ENCODE assay signal across 19 mouse cellular contexts in the genomic region with DNA sequence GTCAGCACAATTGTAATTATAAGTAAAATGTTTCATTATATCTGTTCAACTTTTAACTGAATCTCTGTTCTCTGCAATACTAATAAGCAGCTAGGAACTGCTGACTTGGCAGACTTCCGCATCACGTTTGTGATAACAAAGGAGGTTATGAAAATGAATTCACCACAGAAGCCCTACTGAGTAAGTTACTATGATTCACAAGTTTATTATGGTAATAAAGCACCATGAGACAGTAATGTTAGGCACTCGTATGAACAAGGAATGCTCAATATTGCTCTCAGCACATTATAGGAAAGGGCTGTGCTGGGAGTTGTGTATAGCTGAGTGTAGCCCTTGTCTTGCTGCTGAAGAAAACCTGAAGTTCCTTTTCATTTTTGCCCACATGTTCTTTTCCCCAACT.
"Had no signal": no experiment of that assay in that cellular context is flagged by ENCODE, and none has a peak within 500 bp of the region (broad histone marks: within the 10 kb centered on the region; RNA-seq: fewer than 3 reads in every experiment).

No protein-coding gene starts in this region.

- ATAC-seq: liver, embryonic 12.5 days; midbrain, embryonic 15.5 days had no signal

- H3K4me2 ChIP-seq: limb, embryonic 13.5 days; liver, embryonic 12.5 days; liver, embryonic 15.5 days; lung, embryonic 15.5 days; midbrain, embryonic 11.5 days; midbrain, embryonic 15.5 days had no signal

- H3K4me1 ChIP-seq: limb, embryonic 10.5 days; limb, embryonic 13.5 days; liver, embryonic 12.5 days; liver, embryonic 15.5 days; lung, embryonic 15.5 days; megakaryocyte, embryonic 14.5 days; midbrain, embryonic 15.5 days had no signal

- H3K9ac ChIP-seq: limb, embryonic 13.5 days; liver, embryonic 12.5 days; liver, embryonic 15.5 days; lung, embryonic 15.5 days; midbrain, embryonic 15.5 days had no signal

- H3K4me3 ChIP-seq: layer of hippocampus, adult 2 months; limb, embryonic 10.5 days; limb, embryonic 13.5 days; liver, embryonic 12.5 days; liver, embryonic 15.5 days; lung, embryonic 15.5 days; megakaryocyte, embryonic 14.5 days; midbrain, embryonic 15.5 days had no signal

- H3K9me3 ChIP-seq: limb, embryonic 10.5 days; limb, embryonic 13.5 days; liver, embryonic 12.5 days; liver, embryonic 15.5 days; lung, embryonic 15.5 days; megakaryocyte, embryonic 14.5 days; midbrain, embryonic 15.5 days had no signal

- H3K36me3 ChIP-seq: limb, embryonic 10.5 days; limb, embryonic 13.5 days; liver, embryonic 12.5 days; liver, embryonic 15.5 days; lung, embryonic 15.5 days; midbrain, embryonic 15.5 days had no signal

- H3K27me3 ChIP-seq: limb, embryonic 13.5 days; liver, embryonic 12.5 days; liver, embryonic 15.5 days; lung, embryonic 15.5 days; megakaryocyte, embryonic 14.5 days; midbrain, embryonic 15.5 days had no signal

- H3K27ac ChIP-seq: kidney, postnatal 0 days; layer of hippocampus, adult 2 months; limb, embryonic 10.5 days; limb, embryonic 13.5 days; liver, embryonic 12.5 days; liver, embryonic 15.5 days; lung, embryonic 15.5 days; midbrain, embryonic 15.5 days; stomach, postnatal 0 days had no signal

- DNase-seq: kidney, adult 2 months; kidney, postnatal 25 days; layer of hippocampus, adult 9-11 months; liver; lung, adult 18-20 months; lung, postnatal 10 days; lung, postnatal 36 days; thymus, postnatal 25 days had no signal
